Mouse (Mus musculus) lung, adult 2 months (tissue): Measurements from ENCODE around the gene Rarres1.

Experiments
- CTCF ChIP-seq: fragments of 200-500 bp; IDR thresholded peaks from 2 replicates; pipeline ENCODE4 v1.5.1; 2011; ENCODE audit warnings: mild to moderate bottlenecking, low read length, control low read depth; ENCODE audit not compliant: insufficient read depth
- POLR2A ChIP-seq: fragments of 200-500 bp; IDR thresholded peaks from 2 replicates; pipeline ENCODE4 v1.6.1; 2011; ENCODE audit warnings: low read depth, mild to moderate bottlenecking, control low read depth, low read length, borderline replicate concordance; ENCODE audit errors: extremely low read depth

DNA sequence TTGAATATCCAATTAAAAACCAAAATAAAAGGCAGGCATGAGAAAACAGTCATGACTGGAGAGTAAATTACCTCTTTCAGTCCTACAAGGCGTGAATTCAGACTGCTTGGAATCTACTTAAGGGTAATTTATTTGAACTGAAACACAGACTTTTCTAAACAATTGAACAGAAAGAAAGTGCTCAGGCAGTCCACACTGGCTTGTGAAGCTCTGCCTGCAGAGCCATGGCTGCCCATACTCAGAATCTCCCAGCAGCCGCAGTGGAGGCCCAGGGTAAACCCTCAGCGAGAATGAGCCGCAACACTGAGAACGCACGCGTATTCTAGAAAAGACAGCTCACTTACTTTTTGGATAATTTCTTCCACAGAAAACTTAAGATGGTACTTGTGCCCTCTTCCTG, 53.3 kb downstream of the Rarres1 start:
- TF ChIP-seq POLR2A = no peak
- no peak for TF ChIP-seq CTCF
